Mouse (Mus musculus): ENCODE measurements around the gene Selenoo. TPM values are rescaled to one million over a fixed set of nuclear protein-coding genes. Genes with fewer than 3 reads are reported as not detected.

Gene Selenoo
- polyA plus RNA-seq, 1 experiment from 2014 or later = 14.3 TPM

DNA sequence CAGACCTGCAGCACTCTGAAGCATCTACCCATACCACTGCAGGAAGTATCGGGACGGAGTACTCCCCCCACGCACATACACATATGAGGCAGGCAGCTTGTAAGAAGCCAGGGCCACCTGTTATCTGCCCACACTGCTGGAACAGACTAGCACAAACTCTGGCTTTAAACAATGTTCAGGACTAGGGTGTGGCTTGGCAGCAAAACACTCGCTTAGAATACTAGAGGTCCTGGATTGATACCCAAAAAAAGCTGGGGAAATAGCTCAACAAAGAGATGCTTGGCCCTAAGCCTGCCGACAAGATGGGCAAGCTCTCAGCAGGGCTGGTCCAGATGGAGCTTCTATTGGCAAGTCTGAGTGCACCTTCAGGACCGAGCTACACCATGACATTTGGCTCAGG, 25.3 kb upstream of the Selenoo start:
- no peaks in the 10 kb centered on the region for H3K4me1 ChIP-seq (replicated peaks; ENCODE audit: control insufficient read depth, insufficient read depth)
- H3K4me3 ChIP-seq (ENCODE audit: low read depth, low read length) = no peak overlapping the region
- H3K9ac ChIP-seq (ENCODE audit: low read length) = no peak overlapping the region
- H3K4me2 ChIP-seq (replicated peaks; ENCODE audit: low read depth) = no peak overlapping the region
- H3K27ac ChIP-seq (replicated peaks) = no peak overlapping the region
- ATAC-seq (ENCODE audit: low FRiP score, low TSS enrichment) (no peak), DNase-seq (ENCODE audit: low spot score) (no peak)
- WGBS = 66% methylated on average over 6 of the region's 6 CpGs
- no peaks in the 10 kb centered on the region for H3K36me3 ChIP-seq (ENCODE audit: control insufficient read depth, insufficient read depth, low read length)
- no peaks in the 10 kb centered on the region for H3K9me3 ChIP-seq (ENCODE audit: control insufficient read depth, low read length)
- H3K27me3 ChIP-seq (ENCODE audit: control insufficient read depth, insufficient read depth, low read length) = peaks cover 2% of the 10 kb centered on the region; the same call in 1 of the 2 replicates
- no peak for TF ChIP-seq CTCF (IDR thresholded peaks at IDR 0.05; ENCODE audit: low read depth)
- no peak for TF ChIP-seq EP300 (optimal IDR thresholded peaks at IDR 0.05)

DNA sequence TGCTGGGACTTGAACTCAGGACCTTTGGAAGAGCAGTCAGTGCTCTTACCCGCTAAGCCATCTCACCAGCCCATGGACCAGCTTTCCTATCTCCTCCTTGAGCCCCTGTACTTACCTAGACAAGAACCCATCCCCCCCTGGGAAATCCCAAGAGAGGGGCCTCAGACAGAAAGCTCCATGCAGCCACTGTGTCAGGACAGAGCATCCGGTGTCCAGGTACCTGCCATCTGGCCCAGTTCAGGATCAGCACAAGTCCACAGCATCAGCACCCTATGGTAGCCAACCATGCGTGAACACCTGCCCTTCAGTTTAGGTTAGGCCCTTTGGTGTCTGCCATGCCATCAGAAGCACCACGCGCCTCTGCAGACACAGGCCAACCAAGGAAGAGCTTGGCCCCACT, 24.0 kb upstream of the Selenoo start:
- 92% methylated on average over 5 of the region's 5 CpGs for WGBS
- no peak for TF ChIP-seq EP300 (optimal IDR thresholded peaks at IDR 0.05)
- no peak for TF ChIP-seq CTCF (IDR thresholded peaks at IDR 0.05; ENCODE audit: low read depth)

DNA sequence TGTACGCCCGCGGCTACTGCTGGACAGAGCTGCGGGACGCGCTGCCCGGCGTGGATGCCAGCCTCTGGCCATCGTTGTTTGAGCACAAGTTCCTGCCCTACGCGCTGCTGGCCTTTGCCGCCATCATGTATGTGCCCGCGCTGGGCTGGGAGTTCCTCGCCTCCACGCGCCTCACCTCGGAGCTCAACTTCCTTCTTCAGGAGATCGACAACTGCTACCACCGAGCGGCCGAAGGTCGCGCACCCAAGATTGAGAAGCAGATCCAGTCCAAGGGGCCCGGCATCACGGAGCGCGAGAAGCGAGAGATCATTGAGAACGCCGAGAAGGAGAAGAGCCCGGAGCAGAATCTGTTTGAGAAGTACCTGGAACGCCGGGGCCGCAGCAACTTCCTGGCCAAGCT, 21.3 kb upstream of the Selenoo start:
- Histone ChIP-seq H3K4me3 (ENCODE audit: low read depth, low read length) (0 out of 2 replicates have a peak overlapping the region, but pooled peaks have one; percentile 13), H3K36me3 (ENCODE audit: control insufficient read depth, insufficient read depth, low read length) (no peaks in the 10 kb centered on the region), H3K9me3 (ENCODE audit: control insufficient read depth, low read length) (no peaks in the 10 kb centered on the region), H3K4me1 (replicated peaks; ENCODE audit: control insufficient read depth, insufficient read depth) (no peaks in the 10 kb centered on the region), H3K9ac (ENCODE audit: low read length) (0 out of 2 replicates have a peak overlapping the region, but pooled peaks have one; percentile 27), H3K27ac (replicated peaks) (no peak overlapping the region), H3K27me3 (ENCODE audit: control insufficient read depth, insufficient read depth, low read length) (peaks cover 2% of the 10 kb centered on the region; the same call in 1 of the 2 replicates), H3K4me2 (replicated peaks; ENCODE audit: low read depth) (peak overlapping the region; percentile 42)
- DNase-seq (ENCODE audit: low spot score) (no peak), ATAC-seq (ENCODE audit: low FRiP score, low TSS enrichment) (no peak)
- TF ChIP-seq CTCF (IDR thresholded peaks at IDR 0.05; ENCODE audit: low read depth) = no peak
- no peak for TF ChIP-seq EP300 (optimal IDR thresholded peaks at IDR 0.05)
- 22% methylated on average over 35 of the region's 35 CpGs for WGBS

More for the DNA sequence above, 24.0 kb upstream of the Selenoo start:
- Histone ChIP-seq H3K9ac (ENCODE audit: low read length) (no peak overlapping the region), H3K36me3 (ENCODE audit: control insufficient read depth, insufficient read depth, low read length) (no peaks in the 10 kb centered on the region), H3K4me2 (replicated peaks; ENCODE audit: low read depth) (no peak overlapping the region), H3K27me3 (ENCODE audit: control insufficient read depth, insufficient read depth, low read length) (peaks cover 2% of the 10 kb centered on the region; the same call in 1 of the 2 replicates), H3K4me3 (ENCODE audit: low read depth, low read length) (no peak overlapping the region), H3K4me1 (replicated peaks; ENCODE audit: control insufficient read depth, insufficient read depth) (no peaks in the 10 kb centered on the region), H3K27ac (replicated peaks) (no peak overlapping the region), H3K9me3 (ENCODE audit: control insufficient read depth, low read length) (no peaks in the 10 kb centered on the region)
- ATAC-seq (ENCODE audit: low FRiP score, low TSS enrichment) (no peak), DNase-seq (ENCODE audit: low spot score) (no peak)

DNA sequence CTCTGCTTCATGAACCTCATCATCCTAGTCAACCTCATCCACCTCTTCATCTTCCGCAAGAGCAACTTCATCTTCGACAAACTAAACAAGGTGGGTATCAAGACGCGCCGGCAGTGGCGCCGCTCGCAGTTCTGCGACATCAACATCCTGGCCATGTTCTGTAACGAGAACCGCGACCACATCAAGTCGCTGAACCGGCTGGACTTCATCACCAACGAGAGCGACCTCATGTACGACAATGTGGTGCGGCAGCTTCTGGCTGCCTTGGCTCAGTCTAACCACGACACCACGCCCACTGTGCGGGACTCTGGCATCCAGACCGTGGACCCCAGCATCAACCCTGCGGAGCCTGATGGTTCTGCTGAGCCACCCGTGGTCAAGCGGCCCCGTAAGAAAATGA, 20.7 kb upstream of the Selenoo start:
- H3K4me2 ChIP-seq (replicated peaks; ENCODE audit: low read depth) = peak overlapping the region; percentile 42; the same call in 1 of the 2 replicates

DNA sequence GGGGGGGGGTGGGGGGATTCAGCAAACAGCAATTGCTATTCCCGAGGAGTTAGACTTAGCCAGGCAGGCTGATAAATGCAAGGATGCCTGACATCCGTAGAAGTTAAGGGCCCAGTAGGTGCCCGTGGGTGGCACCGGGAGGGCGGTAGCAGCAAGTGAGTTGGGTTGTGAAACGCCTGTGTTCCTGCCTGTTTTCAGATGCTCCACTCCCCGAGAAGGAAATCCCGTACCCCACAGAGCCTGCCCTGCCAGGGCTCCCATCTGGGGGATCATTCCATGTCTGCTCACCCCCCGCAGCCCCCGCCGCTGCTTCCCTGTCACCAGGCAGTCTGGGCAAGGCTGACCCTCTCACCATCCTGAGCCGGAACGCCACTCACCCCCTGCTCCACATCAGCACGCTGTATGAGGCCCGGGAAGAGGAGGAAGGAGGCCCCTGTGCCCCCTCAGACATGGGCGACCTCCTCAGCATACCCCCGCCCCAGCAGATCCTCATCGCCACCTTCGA, 19.5 kb upstream of the Selenoo start:
- Histone ChIP-seq H3K9me3 (ENCODE audit: control insufficient read depth, low read length) (no peaks in the 10 kb centered on the region), H3K27ac (replicated peaks) (no peak overlapping the region), H3K9ac (ENCODE audit: low read length) (no peak overlapping the region), H3K4me3 (ENCODE audit: low read depth, low read length) (no peak overlapping the region), H3K4me1 (replicated peaks; ENCODE audit: control insufficient read depth, insufficient read depth) (no peaks in the 10 kb centered on the region), H3K27me3 (ENCODE audit: control insufficient read depth, insufficient read depth, low read length) (peaks cover 2% of the 10 kb centered on the region; the same call in 1 of the 2 replicates), H3K4me2 (replicated peaks; ENCODE audit: low read depth) (no peak overlapping the region), H3K36me3 (ENCODE audit: control insufficient read depth, insufficient read depth, low read length) (no peaks in the 10 kb centered on the region)
- ATAC-seq (ENCODE audit: low FRiP score, low TSS enrichment) (no peak), DNase-seq (ENCODE audit: low spot score) (no peak)
- WGBS = 80% methylated on average over 17 of the region's 19 CpGs
- no peak for TF ChIP-seq CTCF (IDR thresholded peaks at IDR 0.05; ENCODE audit: low read depth)
- no peak for TF ChIP-seq EP300 (optimal IDR thresholded peaks at IDR 0.05)

More for the DNA sequence above, 20.7 kb upstream of the Selenoo start:
- DNase-seq (ENCODE audit: low spot score) (no peak), ATAC-seq (ENCODE audit: low FRiP score, low TSS enrichment) (no peak)
- 0 out of 2 replicates have a peak overlapping the region, but pooled peaks have one; percentile 13 for H3K4me3 ChIP-seq (ENCODE audit: low read depth, low read length)
- no peaks in the 10 kb centered on the region for H3K9me3 ChIP-seq (ENCODE audit: control insufficient read depth, low read length)
- no peak overlapping the region for H3K27ac ChIP-seq (replicated peaks)
- 28% methylated on average over 26 of the region's 26 CpGs for WGBS
- H3K9ac ChIP-seq (ENCODE audit: low read length) = no peak overlapping the region
- TF ChIP-seq EP300 (optimal IDR thresholded peaks at IDR 0.05) (no peak), CTCF (IDR thresholded peaks at IDR 0.05; ENCODE audit: low read depth) (no peak)
- H3K36me3 ChIP-seq (ENCODE audit: control insufficient read depth, insufficient read depth, low read length) = no peaks in the 10 kb centered on the region
- H3K4me1 ChIP-seq (replicated peaks; ENCODE audit: control insufficient read depth, insufficient read depth) = no peaks in the 10 kb centered on the region
- peaks cover 2% of the 10 kb centered on the region; the same call in 1 of the 2 replicates for H3K27me3 ChIP-seq (ENCODE audit: control insufficient read depth, insufficient read depth, low read length)

DNA sequence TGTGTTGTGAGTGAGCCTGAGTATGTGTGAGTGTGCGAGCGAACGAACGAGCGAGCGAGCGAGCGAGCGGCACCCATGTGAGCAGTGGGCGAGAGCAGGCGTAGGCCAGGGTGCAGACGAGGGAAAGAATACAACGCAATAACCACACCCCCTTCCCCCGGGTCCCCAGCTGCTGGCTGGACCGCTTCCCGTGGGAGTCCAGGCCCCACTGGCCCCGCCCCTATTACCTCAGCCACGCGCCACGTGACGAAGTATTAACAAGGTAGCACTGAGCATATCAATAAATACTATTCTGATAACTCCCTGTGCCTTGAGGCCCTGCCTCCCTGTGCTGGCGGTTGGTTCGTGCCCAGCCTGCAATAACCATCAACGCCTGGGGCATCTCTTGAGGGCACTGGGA, 18.3 kb upstream of the Selenoo start:
- ATAC-seq (ENCODE audit: low FRiP score, low TSS enrichment) (peak; percentile 53), DNase-seq (ENCODE audit: low spot score) (peak; percentile 84)
- 52% methylated on average over 24 of the region's 24 CpGs for WGBS
- TF ChIP-seq CTCF (IDR thresholded peaks at IDR 0.05; ENCODE audit: low read depth) = no peak
- no peak for TF ChIP-seq EP300 (optimal IDR thresholded peaks at IDR 0.05)
- Histone ChIP-seq H3K27ac (replicated peaks) (no peak overlapping the region), H3K4me1 (replicated peaks; ENCODE audit: control insufficient read depth, insufficient read depth) (peaks cover 4% of the 10 kb centered on the region; the same call in 1 of the 2 replicates), H3K36me3 (ENCODE audit: control insufficient read depth, insufficient read depth, low read length) (no peaks in the 10 kb centered on the region), H3K27me3 (ENCODE audit: control insufficient read depth, insufficient read depth, low read length) (peaks cover 2% of the 10 kb centered on the region; the same call in 1 of the 2 replicates), H3K4me3 (ENCODE audit: low read depth, low read length) (no peak overlapping the region), H3K4me2 (replicated peaks; ENCODE audit: low read depth) (no peak overlapping the region), H3K9ac (ENCODE audit: low read length) (no peak overlapping the region), H3K9me3 (ENCODE audit: control insufficient read depth, low read length) (no peaks in the 10 kb centered on the region)

All from stomach, postnatal 0 days (tissue).